Mouse (Mus musculus): ENCODE results near the gene Nrros. TPM values are rescaled to one million over a fixed set of nuclear protein-coding genes. Genes with fewer than 3 reads are reported as not detected.

The Nrros gene
- total and polyA plus RNA-seq, 2 experiments from 2014 or later: 5.4 to 8.7 TPM

DNA sequence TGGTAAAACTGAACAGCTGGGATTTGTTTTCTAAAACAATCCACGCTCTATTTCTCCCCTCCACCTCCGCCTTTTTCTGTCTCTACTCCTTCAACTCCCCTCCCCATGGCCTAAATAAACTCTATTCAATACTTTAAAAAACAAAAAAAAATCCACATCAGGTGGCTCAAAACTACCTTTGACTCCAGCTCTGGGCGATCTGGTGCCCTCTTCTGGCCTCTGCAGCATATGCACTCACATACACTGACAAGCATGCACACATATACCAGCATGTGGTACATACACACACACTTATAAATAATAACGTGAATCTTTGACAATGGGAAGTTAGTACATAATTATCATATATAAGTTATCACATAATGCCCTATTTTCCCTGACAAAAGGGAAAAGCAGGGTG, 9.6 kb upstream of the Nrros start:
- ATAC-seq: no peak
- TF ChIP-seq CTCF (IDR thresholded peaks at IDR 0.05; ENCODE audit: low read depth): no peak

DNA sequence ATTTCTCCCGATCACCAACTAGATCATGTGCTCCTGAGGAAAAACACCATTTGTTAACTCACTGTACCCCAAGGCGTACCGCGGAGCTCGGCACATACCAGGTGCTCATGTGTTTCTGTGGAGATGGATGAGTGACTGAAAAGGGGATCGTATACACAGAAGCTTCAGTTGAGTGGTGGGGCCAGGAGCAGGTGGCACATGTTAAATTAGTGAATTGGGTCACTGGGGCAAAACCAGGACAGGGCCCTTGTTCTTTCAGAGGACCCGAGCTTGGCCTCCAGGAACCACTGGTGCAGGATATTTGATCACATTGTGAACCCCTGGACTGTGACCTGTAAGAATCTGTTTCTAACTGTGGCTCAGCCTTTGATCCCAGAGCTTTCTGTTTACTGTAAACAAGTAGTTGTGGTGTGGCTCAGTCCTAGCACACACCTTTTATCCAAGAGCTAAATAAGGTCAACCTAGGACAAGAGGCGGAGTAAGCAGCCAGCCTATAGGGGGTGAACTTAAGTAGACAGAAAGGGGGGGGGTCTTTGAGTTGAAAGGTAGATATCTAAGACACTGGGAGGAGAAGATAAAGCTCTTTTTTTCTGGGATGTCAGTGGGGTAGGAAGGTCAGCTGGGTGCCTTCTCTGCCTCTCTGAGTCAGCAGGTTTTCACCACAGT, 9.1 kb upstream of the Nrros start:
- Histone ChIP-seq H3K9ac (replicated peaks; ENCODE audit: low read length) (no peak overlapping the region), H3K36me3 (ENCODE audit: insufficient read depth, low read length) (no peaks in the 10 kb centered on the region), H3K27me3 (ENCODE audit: insufficient read depth, low read length) (no peaks in the 10 kb centered on the region), H3K9me3 (ENCODE audit: low read length) (no peaks in the 10 kb centered on the region), H3K27ac (no peak overlapping the region), H3K4me2 (ENCODE audit: low read depth, low read length) (no peak overlapping the region), H3K4me3 (ENCODE audit: low read length) (no peak overlapping the region), H3K4me1 (ENCODE audit: insufficient read depth, low read length) (no peaks in the 10 kb centered on the region)
- whole genome bisulfite sequencing: 76% methylated on average over 8 of the region's 8 CpGs
- no peak for TF ChIP-seq CTCF (IDR thresholded peaks at IDR 0.05; ENCODE audit: low read depth)
- ATAC-seq (no peak), DNase-seq (ENCODE audit: low spot score) (no peak)

More for the DNA sequence above, 9.6 kb upstream of the Nrros start:
- Histone ChIP-seq H3K9me3 (ENCODE audit: low read length) (no peaks in the 10 kb centered on the region), H3K27ac (no peak overlapping the region), H3K4me1 (ENCODE audit: insufficient read depth, low read length) (no peaks in the 10 kb centered on the region), H3K9ac (replicated peaks; ENCODE audit: low read length) (no peak overlapping the region), H3K4me3 (ENCODE audit: low read length) (no peak overlapping the region), H3K36me3 (ENCODE audit: insufficient read depth, low read length) (no peaks in the 10 kb centered on the region), H3K27me3 (ENCODE audit: insufficient read depth, low read length) (no peaks in the 10 kb centered on the region), H3K4me2 (ENCODE audit: low read depth, low read length) (no peak overlapping the region)
- DNase-seq (ENCODE audit: low spot score): no peak
- 92% methylated on average over 4 of the region's 4 CpGs for WGBS

DNA sequence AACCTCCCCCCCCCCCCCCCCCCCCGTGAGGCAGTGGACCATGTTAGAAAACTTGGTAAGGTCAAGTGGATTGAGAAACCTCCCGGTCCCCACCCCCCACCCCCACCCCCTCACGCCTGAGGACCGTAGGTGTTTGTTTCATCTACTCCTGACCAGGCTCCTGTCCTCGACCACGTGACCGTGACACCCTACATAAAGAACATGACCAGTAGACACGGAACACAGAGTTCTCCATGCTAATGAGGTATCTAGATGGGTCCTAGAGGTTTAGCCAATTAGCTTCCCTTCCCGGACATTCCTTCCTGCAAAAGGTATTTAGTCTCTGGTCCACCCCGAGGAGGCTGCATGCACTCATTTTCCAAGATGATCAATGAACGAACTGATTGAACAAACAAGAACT, 8.0 kb upstream of the Nrros start:
- no peak for DNase-seq (ENCODE audit: low spot score)
- Histone ChIP-seq H3K4me2 (ENCODE audit: low read depth, low read length) (no peak overlapping the region), H3K9ac (replicated peaks; ENCODE audit: low read length) (no peak overlapping the region), H3K36me3 (ENCODE audit: insufficient read depth, low read length) (no peaks in the 10 kb centered on the region), H3K27ac (no peak overlapping the region), H3K4me3 (ENCODE audit: low read length) (no peak overlapping the region), H3K9me3 (ENCODE audit: low read length) (no peaks in the 10 kb centered on the region), H3K4me1 (ENCODE audit: insufficient read depth, low read length) (no peaks in the 10 kb centered on the region), H3K27me3 (ENCODE audit: insufficient read depth, low read length) (no peaks in the 10 kb centered on the region)
- no peak for TF ChIP-seq CTCF (IDR thresholded peaks at IDR 0.05; ENCODE audit: low read depth)
- 76% methylated on average over 10 of the region's 11 CpGs for WGBS
- ATAC-seq: no peak

DNA sequence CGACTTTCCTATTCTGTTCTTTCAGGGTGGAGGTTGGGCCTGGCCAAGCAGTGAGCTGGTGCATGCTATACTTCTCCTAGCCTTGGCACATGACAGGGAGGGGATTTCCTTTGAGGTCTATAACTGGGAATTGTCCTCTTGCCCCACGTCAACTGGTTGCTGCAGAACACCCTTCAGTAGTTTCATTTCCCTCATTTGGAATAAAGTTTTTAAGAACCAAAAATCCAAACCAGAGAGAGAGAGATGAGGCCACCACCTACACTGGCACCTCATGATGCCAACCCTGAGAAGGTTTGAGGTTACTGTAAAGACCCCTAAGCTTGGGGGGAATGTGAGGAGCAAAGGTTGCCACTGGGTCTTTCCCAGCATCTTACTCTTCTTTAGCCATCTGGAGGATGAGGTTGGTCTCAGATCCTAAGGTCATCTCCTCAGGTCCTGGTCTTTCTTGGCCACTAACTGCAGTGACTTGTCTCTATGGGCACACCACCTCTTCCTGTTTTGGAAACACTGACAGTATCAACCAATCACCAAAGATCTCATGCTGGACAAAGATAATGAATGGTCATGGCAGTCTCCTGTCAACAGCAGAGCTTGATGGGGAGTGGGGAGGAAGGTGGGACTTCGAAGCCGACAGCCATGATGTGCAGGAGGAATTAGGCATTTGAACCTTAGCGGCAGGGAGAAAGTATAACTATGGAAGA, 5.8 kb upstream of the Nrros start:
- no peak overlapping the region for H3K4me2 ChIP-seq (ENCODE audit: low read depth, low read length)
- no peaks in the 10 kb centered on the region for H3K9me3 ChIP-seq (ENCODE audit: low read length)
- TF ChIP-seq CTCF (IDR thresholded peaks at IDR 0.05; ENCODE audit: low read depth): no peak
- 91% methylated on average over 5 of the region's 5 CpGs for WGBS
- H3K36me3 ChIP-seq (ENCODE audit: insufficient read depth, low read length): no peaks in the 10 kb centered on the region
- H3K9ac ChIP-seq (replicated peaks; ENCODE audit: low read length): no peak overlapping the region
- ATAC-seq (no peak), DNase-seq (ENCODE audit: low spot score) (no peak)
- no peak overlapping the region for H3K4me3 ChIP-seq (ENCODE audit: low read length)
- H3K27ac ChIP-seq: no peak overlapping the region
- no peaks in the 10 kb centered on the region for H3K27me3 ChIP-seq (ENCODE audit: insufficient read depth, low read length)
- H3K4me1 ChIP-seq (ENCODE audit: insufficient read depth, low read length): no peaks in the 10 kb centered on the region

DNA sequence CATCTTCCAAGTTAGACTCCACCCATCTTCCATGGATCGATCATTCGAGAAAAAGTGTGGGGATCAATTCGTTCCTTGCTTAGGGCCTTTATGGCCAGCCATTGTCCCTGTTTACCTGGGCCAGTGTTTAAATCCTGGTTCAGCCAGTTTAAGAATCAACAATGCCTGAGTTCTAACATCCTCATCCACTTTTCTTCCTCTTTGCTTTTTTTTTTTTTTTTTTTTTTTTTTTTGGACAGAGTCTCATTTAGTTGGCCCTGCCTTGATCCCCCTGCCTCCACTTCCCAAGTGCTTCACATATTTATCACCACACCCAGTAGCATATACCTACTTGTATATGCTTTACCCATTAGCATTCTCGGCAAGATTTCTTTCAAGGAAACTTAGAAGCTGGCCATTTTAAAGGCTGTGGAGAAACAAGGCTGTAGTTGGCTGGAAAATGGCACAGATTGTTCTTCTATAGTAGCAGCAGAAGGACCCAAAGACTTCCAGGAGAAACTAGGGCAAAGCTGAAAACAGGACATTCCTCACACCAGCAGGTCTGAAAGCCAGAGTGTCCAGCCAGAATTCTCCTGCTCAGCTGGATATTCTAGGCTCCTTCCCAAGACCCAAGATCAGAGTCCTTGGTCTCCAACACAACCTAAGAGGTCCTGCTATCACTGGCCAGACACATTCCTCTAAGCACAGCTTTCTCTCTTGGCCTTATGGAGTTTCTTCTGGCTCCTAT, 2.6 kb upstream of the Nrros start:
- Histone ChIP-seq H3K4me3 (ENCODE audit: low read length) (no peak overlapping the region), H3K9ac (replicated peaks; ENCODE audit: low read length) (no peak overlapping the region), H3K4me2 (ENCODE audit: low read depth, low read length) (no peak overlapping the region), H3K27ac (no peak overlapping the region), H3K36me3 (ENCODE audit: insufficient read depth, low read length) (no peaks in the 10 kb centered on the region), H3K4me1 (ENCODE audit: insufficient read depth, low read length) (peaks cover 7% of the 10 kb centered on the region), H3K27me3 (ENCODE audit: insufficient read depth, low read length) (no peaks in the 10 kb centered on the region), H3K9me3 (ENCODE audit: low read length) (no peaks in the 10 kb centered on the region)
- TF ChIP-seq CTCF (IDR thresholded peaks at IDR 0.05; ENCODE audit: low read depth): no peak
- no peak for DNase-seq (ENCODE audit: low spot score)
- WGBS: 93% methylated on average over 4 of the region's 4 CpGs
- ATAC-seq: no peak

DNA sequence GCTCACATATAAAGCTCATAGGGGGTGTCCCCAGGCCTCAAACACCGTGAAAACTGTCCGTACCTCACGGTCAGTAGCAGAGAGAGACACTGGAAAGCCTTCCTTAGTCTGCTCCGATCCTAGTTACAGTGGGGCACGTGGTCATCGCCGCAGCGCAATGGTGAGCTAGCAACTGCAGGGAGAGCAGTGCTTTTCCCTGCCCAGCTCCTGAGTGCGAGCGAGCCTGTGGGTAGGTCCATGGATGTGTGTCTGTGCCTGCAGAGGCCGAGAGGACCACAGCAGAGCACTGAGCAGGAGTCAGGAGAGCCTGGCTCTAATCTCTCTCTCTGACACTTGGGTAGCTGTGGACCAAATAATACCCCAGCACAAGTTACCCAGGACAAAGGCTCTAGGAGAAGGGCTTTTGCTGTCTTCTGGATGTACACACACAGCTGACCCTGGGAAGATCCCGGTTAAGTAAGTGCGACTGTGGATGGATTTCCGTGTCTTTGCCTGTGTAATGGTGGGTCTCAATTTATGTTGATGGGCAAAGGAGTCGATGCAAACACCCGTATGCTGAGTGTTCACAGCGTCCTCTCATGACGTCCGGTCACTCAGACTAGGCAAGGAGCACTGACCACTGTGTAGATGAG, 882 bp downstream of the Nrros start:
- no peak for TF ChIP-seq CTCF (IDR thresholded peaks at IDR 0.05; ENCODE audit: low read depth)
- no peaks in the 10 kb centered on the region for H3K27me3 ChIP-seq (ENCODE audit: insufficient read depth, low read length)
- no peak for ATAC-seq
- peak overlapping the region; percentile 33; the same call in 1 of the 2 replicates for H3K4me3 ChIP-seq (ENCODE audit: low read length)
- peak overlapping the region; percentile 65 for H3K4me2 ChIP-seq (ENCODE audit: low read depth, low read length)
- no peaks in the 10 kb centered on the region for H3K36me3 ChIP-seq (ENCODE audit: insufficient read depth, low read length)
- no peak for DNase-seq (ENCODE audit: low spot score)
- WGBS: 72% methylated on average over 19 of the region's 19 CpGs
- no peaks in the 10 kb centered on the region for H3K9me3 ChIP-seq (ENCODE audit: low read length)
- H3K4me1 ChIP-seq (ENCODE audit: insufficient read depth, low read length): peaks cover 7% of the 10 kb centered on the region
- H3K27ac ChIP-seq: no peak overlapping the region
- H3K9ac ChIP-seq (replicated peaks; ENCODE audit: low read length): no peak overlapping the region

Measured in hindbrain, postnatal 0 days (tissue).